Mouse (Mus musculus): ENCODE results near the gene Mrpl43. TPM values are rescaled to one million over a fixed set of nuclear protein-coding genes. Genes with fewer than 3 reads are reported as not detected.

Gene Mrpl43
- polyA plus RNA-seq, 1 experiment from 2014 or later, result 85.4 TPM

GRCm38 (mm10) chr19:44965978-44966377, 40.3 kb downstream of the Mrpl43 start:
- Histone ChIP-seq H3K9me3 (ENCODE audit: control insufficient read depth, low read length) (no peaks in the 10 kb centered on the region), H3K9ac (no peak overlapping the region), H3K4me1 (replicated peaks; ENCODE audit: control insufficient read depth, insufficient read depth, low read length) (no peaks in the 10 kb centered on the region), H3K27ac (no peak overlapping the region), H3K36me3 (replicated peaks; ENCODE audit: control insufficient read depth, insufficient read depth) (peaks cover 93% of the 10 kb centered on the region), H3K4me3 (replicated peaks; ENCODE audit: low read length) (no peak overlapping the region), H3K4me2 (replicated peaks) (no peak overlapping the region), H3K27me3 (ENCODE audit: control insufficient read depth, insufficient read depth, low read length) (no peaks in the 10 kb centered on the region)
- 98% methylated on average over 1 of the region's 1 CpGs for WGBS
- ATAC-seq (ENCODE audit: low FRiP score) (no peak), DNase-seq (ENCODE audit: low spot score) (no peak)

DNA sequence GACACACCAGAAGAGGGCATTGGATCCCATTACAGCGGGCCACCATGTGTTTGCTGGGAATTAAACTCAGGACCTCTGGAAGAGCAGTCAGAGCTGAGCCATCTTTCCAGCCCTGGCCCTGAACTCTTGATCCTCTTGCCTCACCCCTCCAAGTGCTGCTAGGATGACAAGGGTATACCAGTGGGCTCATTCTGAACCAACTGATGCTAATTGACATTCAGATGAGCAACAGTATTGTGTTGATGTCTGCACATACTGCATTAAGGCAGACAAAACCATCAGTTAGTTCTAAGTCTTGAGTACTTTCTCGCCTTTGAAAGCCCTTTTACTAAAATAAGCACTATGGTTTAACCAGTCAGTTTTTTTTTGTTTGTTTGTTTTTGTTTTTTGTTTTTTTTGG, 46.6 kb downstream of the Mrpl43 start:
- Histone ChIP-seq H3K4me2 (replicated peaks) (no peak overlapping the region), H3K4me3 (replicated peaks; ENCODE audit: low read length) (no peak overlapping the region), H3K27me3 (ENCODE audit: control insufficient read depth, insufficient read depth, low read length) (no peaks in the 10 kb centered on the region), H3K36me3 (replicated peaks; ENCODE audit: control insufficient read depth, insufficient read depth) (peaks cover 87% of the 10 kb centered on the region), H3K4me1 (replicated peaks; ENCODE audit: control insufficient read depth, insufficient read depth, low read length) (no peaks in the 10 kb centered on the region), H3K9ac (no peak overlapping the region), H3K27ac (no peak overlapping the region), H3K9me3 (ENCODE audit: control insufficient read depth, low read length) (no peaks in the 10 kb centered on the region)
- DNase-seq (ENCODE audit: low spot score), result no peak
- 95% methylated on average over 2 of the region's 2 CpGs for WGBS
- ATAC-seq (ENCODE audit: low FRiP score), result no peak

Other genes starting within 250 kb of the Mrpl43 start
- gene Slf2, start 75.3 kb downstream of the Mrpl43 start, polyA plus RNA-seq (2014; fragmentation: Nextera tagmentation; extraction: Ambion mirVana), result 33.1 and 34.8 TPM in 2 replicates
- gene Sema4g, start 17.3 kb downstream of the Mrpl43 start, polyA plus RNA-seq (2014; fragmentation: Nextera tagmentation; extraction: Ambion mirVana), result 19.4 and 19.5 TPM in 2 replicates
- 7.1 and 9.4 TPM in 2 replicates for gene Twnk, start 779 bp downstream of the Mrpl43 start, polyA plus RNA-seq (2014; fragmentation: Nextera tagmentation; extraction: Ambion mirVana)
- gene Lzts2, start 8.0 kb upstream of the Mrpl43 start, polyA plus RNA-seq (2014; fragmentation: Nextera tagmentation; extraction: Ambion mirVana), result 18.8 and 20.1 TPM in 2 replicates
- gene Pdzd7, start 39.3 kb upstream of the Mrpl43 start, polyA plus RNA-seq (2014; fragmentation: Nextera tagmentation; extraction: Ambion mirVana), result 2.5 and 2.9 TPM in 2 replicates
- 67.8 and 77.0 TPM in 2 replicates for gene Sfxn3, start 41.1 kb upstream of the Mrpl43 start, polyA plus RNA-seq (2014; fragmentation: Nextera tagmentation; extraction: Ambion mirVana)
- 2.5 and 4.9 TPM in 2 replicates for gene Kazald1, start 68.8 kb upstream of the Mrpl43 start, polyA plus RNA-seq (2014; fragmentation: Nextera tagmentation; extraction: Ambion mirVana)
- 1.7 and 3.4 TPM in 2 replicates for gene Tlx1, start 144.2 kb upstream of the Mrpl43 start, polyA plus RNA-seq (2014; fragmentation: Nextera tagmentation; extraction: Ambion mirVana)
- 18.5 and 20.4 TPM in 2 replicates for gene Lbx1, start 229.4 kb upstream of the Mrpl43 start, polyA plus RNA-seq (2014; fragmentation: Nextera tagmentation; extraction: Ambion mirVana)

Data from hindbrain, embryonic 14.5 days (tissue).